ENCODE assay signal across 9 mouse cellular contexts in the genomic region with DNA sequence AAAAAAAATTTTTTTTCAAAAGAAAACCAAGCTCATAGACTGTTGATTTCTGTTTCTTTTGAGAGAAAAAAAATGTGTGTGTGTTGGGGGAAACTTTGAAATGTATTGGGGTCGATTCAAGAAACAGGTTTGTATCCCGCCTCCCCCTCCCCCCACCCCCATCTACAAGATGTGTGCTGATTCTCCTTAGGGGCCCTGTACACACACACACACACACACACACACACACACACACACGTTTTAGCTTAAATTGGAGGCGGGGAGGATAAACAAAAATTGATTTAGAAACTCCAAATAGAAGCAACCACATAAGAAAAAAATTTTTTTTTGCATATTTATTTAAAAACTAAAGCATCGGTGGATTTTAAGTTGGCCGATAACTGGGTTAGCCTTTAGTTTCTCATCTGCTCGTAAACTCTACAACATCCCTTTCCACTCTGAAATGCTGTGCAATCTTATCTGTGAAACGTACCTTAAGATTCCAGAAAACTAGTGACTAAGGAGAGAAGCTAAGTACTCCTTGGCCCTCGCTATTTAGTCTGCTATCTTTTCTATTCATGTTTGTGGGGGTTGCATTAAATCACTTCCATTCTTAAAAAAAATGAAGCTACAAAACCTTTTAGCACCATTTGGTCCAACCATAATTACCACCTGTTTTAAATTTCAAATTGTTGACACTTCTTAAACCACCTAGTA. TPM values are rescaled to one million over a fixed set of nuclear protein-coding genes. Genes with fewer than 3 reads are reported as not detected.
DNase-seq lines count a peak whose midpoint lies in the region; ATAC-seq and TF ChIP-seq lines count a peak whose summit lies in the region.
"Had no signal": no experiment of that assay in that cellular context is flagged by ENCODE, and none has a peak within 500 bp of the region (broad histone marks: within the 10 kb centered on the region; RNA-seq: fewer than 3 reads in every experiment).

No protein-coding gene starts in this region.

- peak overlapping the region; percentile 99 for H3K9ac ChIP-seq in liver, embryonic 11.5 days (ENCODE audit: low read depth, low read length)

- H3K9me3 ChIP-seq in liver, embryonic 11.5 days (ENCODE audit: control insufficient read depth, low read length): no peaks in the 10 kb centered on the region

- 23% methylated on average over 9 of the region's 9 CpGs for WGBS in liver, embryonic 11.5 days

- ATAC-seq in CD4-positive, CD25-positive, alpha-beta regulatory T cell, adult 4 months: no peak
- ATAC-seq in liver, embryonic 11.5 days (replicated peaks; ENCODE audit: low FRiP score): no peak

- no peaks in the 10 kb centered on the region for H3K27me3 ChIP-seq in testis, adult 2 months (ENCODE audit: control insufficient read depth, insufficient read depth, low read length)
- no peaks in the 10 kb centered on the region for H3K27me3 ChIP-seq in liver, embryonic 11.5 days (replicated peaks; ENCODE audit: control insufficient read depth, insufficient read depth, low read length)

- H3K27ac ChIP-seq in testis, adult 2 months (ENCODE audit: control insufficient read depth, insufficient read depth, low read depth, low read length): no peak overlapping the region
- H3K27ac ChIP-seq in liver, embryonic 11.5 days (ENCODE audit: low read depth, low read length): peak overlapping the region; percentile 100

- no peak for TF ChIP-seq CTCF in testis, adult 2 months (IDR thresholded peaks at IDR 0.05; ENCODE audit: control insufficient read depth, insufficient read depth, insufficient replicate concordance, low read depth, low read length)

- H3K36me3 ChIP-seq in testis, adult 2 months (ENCODE audit: control insufficient read depth, insufficient read depth, low read length): no peaks in the 10 kb centered on the region
- no peaks in the 10 kb centered on the region for H3K36me3 ChIP-seq in liver, embryonic 11.5 days (ENCODE audit: control insufficient read depth, insufficient read depth, low read length)

- H3K4me2 ChIP-seq in liver, embryonic 11.5 days: peak overlapping the region; percentile 72

- H3K4me1 ChIP-seq in testis, adult 2 months (ENCODE audit: control insufficient read depth, insufficient read depth, low read length): peaks cover 14% of the 10 kb centered on the region
- H3K4me1 ChIP-seq in liver, embryonic 11.5 days (replicated peaks; ENCODE audit: control insufficient read depth, insufficient read depth, low read length): peaks cover 18% of the 10 kb centered on the region

- H3K4me3 ChIP-seq in testis, adult 2 months (ENCODE audit: control insufficient read depth, low read depth, low read length): peak overlapping the region; percentile 13
- H3K4me3 ChIP-seq in liver, embryonic 11.5 days (ENCODE audit: low read depth, low read length): peak overlapping the region; percentile 96

- TF ChIP-seq POLR2A in testis, adult 2 months (IDR thresholded peaks at IDR 0.05; ENCODE audit: control insufficient read depth, low read depth, low read length): no peak

- peak; percentile 48 for DNase-seq in CD4-positive, CD25-positive, alpha-beta regulatory T cell, adult 2 months (ENCODE audit: low read depth, low spot score)
- no peak for DNase-seq in testis, postnatal 14 days (ENCODE audit: low spot score)
- no peak for DNase-seq in liver, embryonic 11.5 days (ENCODE audit: low spot score)
- no peak for DNase-seq in adrenal gland, adult 2 months
- DNase-seq in urinary bladder, postnatal 4 days (ENCODE audit: low spot score in 2 of 2): no peak
- DNase-seq in cerebellum, adult 9-11 months: no peak

RNA-seq across cellular contexts. Expression of a gene that starts 0.6 kb away (rescaled TPM):
- polyA plus RNA-seq in CD4-positive, CD25-positive, alpha-beta regulatory T cell, adult 4 months (2017; shearing (Covaris generic)): 10 to 100 TPM; 10.8 to 11.9 TPM
- 11.0 and 13.2 TPM in 2 replicates for polyA plus RNA-seq in testis, adult 2 months (2012; rRNA removed)
- 6.3 and 7.4 TPM in 2 replicates for polyA plus RNA-seq in liver, embryonic 11.5 days (2014; fragmentation: Nextera tagmentation; extraction: Ambion mirVana)
- total RNA-seq in adrenal gland, adult 2 months (2021): 10 to 100 TPM; 22.6 to 25.1 TPM
- polyA plus RNA-seq in adrenal gland, adult 2 months (2012; rRNA removed): 6.1 and 7.7 TPM in 2 replicates

RNA-seq across cellular contexts. Expression of a gene that starts 31.6 kb away (rescaled TPM):
- polyA plus RNA-seq in CD4-positive, CD25-positive, alpha-beta regulatory T cell, adult 4 months (2017; shearing (Covaris generic)): 1 to 10 TPM; 8.4 to 9.1 TPM
- 54.5 and 61.3 TPM in 2 replicates for polyA plus RNA-seq in testis, adult 2 months (2012; rRNA removed)
- polyA plus RNA-seq in liver, embryonic 11.5 days (2014; fragmentation: Nextera tagmentation; extraction: Ambion mirVana): 43.5 and 43.7 TPM in 2 replicates
- total RNA-seq in adrenal gland, adult 2 months (2021): 10 to 100 TPM; 13.1 to 23.8 TPM
- polyA plus RNA-seq in adrenal gland, adult 2 months (2012; rRNA removed): 17.2 and 18.5 TPM in 2 replicates

RNA-seq across cellular contexts. Expression of a gene that starts 51.4 kb away (rescaled TPM):
- polyA plus RNA-seq in CD4-positive, CD25-positive, alpha-beta regulatory T cell, adult 4 months (2017; shearing (Covaris generic)): not detected
- polyA plus RNA-seq in testis, adult 2 months (2012; rRNA removed): 2.0 and 2.9 TPM in 2 replicates
- not detected in 2 replicates for polyA plus RNA-seq in liver, embryonic 11.5 days (2014; fragmentation: Nextera tagmentation; extraction: Ambion mirVana)
- total RNA-seq in adrenal gland, adult 2 months (2021): not detected
- polyA plus RNA-seq in adrenal gland, adult 2 months (2012; rRNA removed): not detected in 2 replicates
- polyA plus RNA-seq: large intestine, adult 2 months had no signal
